Comparison of ENCODE assay signal across 28 mouse cellular contexts in the genomic region with DNA sequence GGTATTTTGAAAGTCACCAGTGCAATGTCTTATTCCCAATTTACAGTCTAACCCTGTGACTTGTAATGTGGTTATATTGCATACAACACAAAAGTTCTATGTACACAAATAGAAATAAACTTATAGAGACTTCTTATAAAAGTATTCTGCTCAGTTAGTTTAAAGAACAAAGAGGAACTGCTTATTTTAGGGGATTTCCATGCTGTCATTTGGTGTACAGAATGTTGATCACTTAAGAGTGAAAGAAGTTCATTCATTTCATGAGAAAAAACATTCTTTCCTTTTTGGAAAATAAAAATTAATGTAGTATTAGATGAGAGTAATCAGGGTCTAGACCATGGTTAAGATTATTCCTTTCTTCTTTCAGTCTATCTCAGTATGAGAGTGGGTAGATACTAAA. TPM values are rescaled to one million over a fixed set of nuclear protein-coding genes. Genes with fewer than 3 reads are reported as not detected.
"Had no signal": no experiment of that assay in that cellular context is flagged by ENCODE, and none has a peak within 500 bp of the region (broad histone marks: within the 10 kb centered on the region; RNA-seq: fewer than 3 reads in every experiment).

No protein-coding gene starts in this region.

- H3K27me3 ChIP-seq: heart, embryonic 13.5 days; heart, embryonic 15.5 days; hindbrain, embryonic 13.5 days; hindbrain, embryonic 15.5 days; kidney, embryonic 15.5 days; limb, embryonic 12.5 days had no signal

- H3K4me1 ChIP-seq: heart, embryonic 13.5 days; heart, embryonic 15.5 days; hindbrain, embryonic 13.5 days; hindbrain, embryonic 15.5 days; kidney, embryonic 15.5 days; limb, embryonic 10.5 days; limb, embryonic 12.5 days had no signal

- H3K9me3 ChIP-seq: heart, embryonic 13.5 days; heart, embryonic 15.5 days; hindbrain, embryonic 13.5 days; hindbrain, embryonic 15.5 days; kidney, embryonic 15.5 days; limb, embryonic 10.5 days; limb, embryonic 12.5 days had no signal

- H3K9ac ChIP-seq: heart, embryonic 13.5 days; heart, embryonic 15.5 days; hindbrain, embryonic 13.5 days; hindbrain, embryonic 15.5 days; kidney, embryonic 15.5 days; limb, embryonic 12.5 days had no signal

- H3K36me3 ChIP-seq: heart, embryonic 13.5 days; heart, embryonic 15.5 days; hindbrain, embryonic 13.5 days; hindbrain, embryonic 15.5 days; kidney, embryonic 15.5 days; limb, embryonic 10.5 days; limb, embryonic 12.5 days had no signal

- DNase-seq: gastrocnemius, adult 2 months; gastrocnemius, postnatal 10 days; gastrocnemius, postnatal 25 days; heart, adult 18-20 months; heart, postnatal 14 days; heart, postnatal 36 days; kidney, adult 11 months; kidney, adult 2 months; kidney, adult 9 months; kidney, postnatal 25 days; kidney, postnatal 4 days; liver had no signal

- H3K4me3 ChIP-seq: gastrocnemius, adult 2 months; heart, embryonic 13.5 days; heart, embryonic 15.5 days; hindbrain, embryonic 13.5 days; hindbrain, embryonic 15.5 days; kidney, embryonic 15.5 days; layer of hippocampus, adult 2 months; left cerebral cortex, adult 2 months; limb, embryonic 10.5 days; limb, embryonic 12.5 days had no signal

- H3K27ac ChIP-seq: gastrocnemius, adult 2 months; heart, embryonic 13.5 days; heart, embryonic 15.5 days; hindbrain, embryonic 13.5 days; hindbrain, embryonic 15.5 days; hindbrain, postnatal 0 days; kidney, embryonic 15.5 days; kidney, postnatal 0 days; layer of hippocampus, adult 2 months; left cerebral cortex, adult 2 months; limb, embryonic 10.5 days; limb, embryonic 12.5 days had no signal

- H3K4me2 ChIP-seq: heart, embryonic 11.5 days; heart, embryonic 13.5 days; heart, embryonic 15.5 days; hindbrain, embryonic 13.5 days; hindbrain, embryonic 15.5 days; kidney, embryonic 15.5 days; limb, embryonic 12.5 days; liver, embryonic 11.5 days had no signal

RNA-seq across cellular contexts. Expression of a gene that starts 8.2 kb away (rescaled TPM):
- total RNA-seq: gastrocnemius, adult 2 months; gastrocnemius, postnatal 10 days; gastrocnemius, postnatal 25 days; gastrocnemius, postnatal 4 days; granulocyte monocyte progenitor cell, adult 5-6 weeks; hematopoietic stem cell, adult 5-6 weeks had no signal
